Mouse (Mus musculus) MEL (cell line): ENCODE data around the gene Trf. TPM values are rescaled to one million over a fixed set of nuclear protein-coding genes. Genes with fewer than 3 reads are reported as not detected.

Experiments
- DNase-seq: peaks from one replicate; pipeline ENCODE4 v3.0.0; 2011; ENCODE audit warnings: low read depth, low spot score
- H3K27ac ChIP-seq: 2 replicates; pipeline ENCODE4 v1.5.1; 2012; ENCODE audit warnings: low read depth, mild to moderate bottlenecking, control low read depth, low read length, moderate library complexity; ENCODE audit not compliant: control insufficient read depth
- H3K27me3 ChIP-seq, 2 experiments: fragments of 150-350 bp in 1 of 2; sonication (generic) in 1 of 2; 2 replicates each; pipeline ENCODE4 v1.6.1; 2012; ENCODE audit warnings: low read length in 2 of 2, mild to moderate bottlenecking in 2 of 2, improper control_type of control experiment in 1 of 2, moderate library complexity in 1 of 2; ENCODE audit not compliant: insufficient read depth in 2 of 2, control insufficient read depth in 1 of 2
- H3K36me3 ChIP-seq, 2 experiments: 2 replicates each; pipeline ENCODE4 v1.6.1; 2012 to 2014; ENCODE audit warnings: low read length in 2 of 2, improper control_type of control experiment in 1 of 2, inconsistent platforms in 1 of 2, mild to moderate bottlenecking in 1 of 2; ENCODE audit not compliant: insufficient read depth in 2 of 2, control insufficient read depth in 1 of 2
- H3K4me1 ChIP-seq, 2 experiments: fragments of 150-350 bp in 1 of 2; sonication (generic) in 1 of 2; 2 replicates each; pipeline ENCODE4 v1.6.1; 2012; ENCODE audit warnings: low read length in 2 of 2, improper control_type of control experiment in 1 of 2, mild to moderate bottlenecking in 1 of 2; ENCODE audit not compliant: insufficient read depth in 2 of 2, control insufficient read depth in 1 of 2
- H3K4me3 ChIP-seq, 2 experiments: fragments of 150-350 bp in 1 of 2; sonication (generic) in 1 of 2; 2 replicates each; pipeline ENCODE4 v1.5.1; 2012; ENCODE audit warnings: low read depth in 2 of 2, low read length in 2 of 2, mild to moderate bottlenecking in 2 of 2, moderate library complexity in 2 of 2, control low read depth in 1 of 2, improper control_type of control experiment in 1 of 2; ENCODE audit not compliant: control insufficient read depth in 1 of 2, insufficient read depth in 1 of 2
- H3K79me2 ChIP-seq: 2 replicates; pipeline ENCODE4 v1.6.1; 2012; ENCODE audit warnings: mild to moderate bottlenecking, low read length, moderate library complexity; ENCODE audit not compliant: control insufficient read depth, poor library complexity, insufficient read depth
- H3K9ac ChIP-seq: 2 replicates; pipeline ENCODE4 v1.6.1; 2012; ENCODE audit warnings: low read depth, mild to moderate bottlenecking, control low read depth, low read length, moderate library complexity; ENCODE audit not compliant: control insufficient read depth, poor library complexity, severe bottlenecking
- H3K9me3 ChIP-seq: fragments of 150-350 bp; sonication (generic); replicated peaks from 2 replicates; pipeline ENCODE4 v1.6.1; 2012; ENCODE audit warnings: mild to moderate bottlenecking, low read length, improper control_type of control experiment, moderate library complexity; ENCODE audit not compliant: insufficient read depth
- BHLHE40 ChIP-seq: IDR thresholded peaks from 2 replicates; pipeline ENCODE4 v1.6.1; 2012; ENCODE audit warnings: low read depth, mild to moderate bottlenecking, inconsistent platforms, low read length, improper control_type of control experiment, borderline replicate concordance
- CHD1 ChIP-seq: IDR thresholded peaks from 2 replicates; pipeline ENCODE4 v1.6.1; 2012; ENCODE audit warnings: low read depth, mild to moderate bottlenecking, inconsistent platforms, low read length, improper control_type of control experiment
- CHD2 ChIP-seq: IDR thresholded peaks from 2 replicates; pipeline ENCODE4 v1.6.1; 2011; ENCODE audit warnings: low read length, improper control_type of control experiment
- ELF1 ChIP-seq: IDR thresholded peaks from 2 replicates; pipeline ENCODE4 v1.6.1; 2014; ENCODE audit warnings: low read depth, mild to moderate bottlenecking, inconsistent platforms, low read length, improper control_type of control experiment, moderate library complexity
- GATA1 ChIP-seq: IDR thresholded peaks from 2 replicates; pipeline ENCODE4 v1.6.1; 2011; ENCODE audit warnings: low read depth, low read length, improper control_type of control experiment
- HCFC1 ChIP-seq: IDR thresholded peaks from 2 replicates; pipeline ENCODE4 v1.6.1; 2012; ENCODE audit warnings: low read depth, mild to moderate bottlenecking, inconsistent platforms, low read length, improper control_type of control experiment, moderate library complexity
- JUND ChIP-seq: IDR thresholded peaks from 2 replicates; pipeline ENCODE4 v1.6.1; 2011; ENCODE audit warnings: low read depth, mild to moderate bottlenecking, improper control_type of control experiment, low read length
- MAFK ChIP-seq: IDR thresholded peaks from 2 replicates; pipeline ENCODE4 v1.6.1; 2011; ENCODE audit warnings: low read depth, mild to moderate bottlenecking, low read length, improper control_type of control experiment, borderline replicate concordance
- MAX ChIP-seq: IDR thresholded peaks from 2 replicates; pipeline ENCODE4 v1.6.1; 2011; ENCODE audit warnings: low read length, improper control_type of control experiment
- MAZ ChIP-seq: IDR thresholded peaks from 2 replicates; pipeline ENCODE4 v1.6.1; 2012; ENCODE audit warnings: low read depth, mild to moderate bottlenecking, inconsistent platforms, low read length, improper control_type of control experiment
- MXI1 ChIP-seq: IDR thresholded peaks from 2 replicates; pipeline ENCODE4 v1.6.1; 2011; ENCODE audit warnings: mild to moderate bottlenecking, low read depth, low read length, improper control_type of control experiment
- MYB ChIP-seq: IDR thresholded peaks from 2 replicates; pipeline ENCODE4 v1.6.1; 2011; ENCODE audit warnings: mild to moderate bottlenecking, low read depth, low read length, improper control_type of control experiment
- NELFE ChIP-seq: IDR thresholded peaks from 2 replicates; pipeline ENCODE4 v1.6.1; 2011; ENCODE audit warnings: low read depth, low read length, improper control_type of control experiment
- NRF1 ChIP-seq: IDR thresholded peaks from 2 replicates; pipeline ENCODE4 v1.6.1; 2014; ENCODE audit warnings: low read depth, mild to moderate bottlenecking, inconsistent platforms, low read length, improper control_type of control experiment, moderate library complexity; ENCODE audit not compliant: poor library complexity, insufficient read depth, severe bottlenecking
- POLR2A ChIP-seq, 2 experiments: IDR thresholded peaks; 2 replicates each; pipeline ENCODE4 v1.6.1; 2011 to 2012; ENCODE audit warnings: low read length in 2 of 2, mild to moderate bottlenecking in 2 of 2, control low read depth in 1 of 2, improper control_type of control experiment in 1 of 2, low read depth in 1 of 2, moderate library complexity in 1 of 2; ENCODE audit not compliant: control insufficient read depth in 1 of 2, insufficient read depth in 1 of 2, poor library complexity in 1 of 2
- POLR2AphosphoS2 ChIP-seq: IDR thresholded peaks from 2 replicates; pipeline ENCODE4 v1.6.1; 2011; ENCODE audit warnings: low read length, improper control_type of control experiment
- POLR2AphosphoS5 ChIP-seq: IDR thresholded peaks from 2 replicates; pipeline ENCODE4 v1.6.1; 2012; ENCODE audit warnings: low read depth, borderline replicate concordance, mild to moderate bottlenecking, inconsistent platforms, low read length, moderate library complexity, mixed read lengths
- RAD21 ChIP-seq: IDR thresholded peaks from 2 replicates; pipeline ENCODE4 v1.6.1; 2011; ENCODE audit warnings: mild to moderate bottlenecking, low read depth, low read length, improper control_type of control experiment
- RCOR1 ChIP-seq: IDR thresholded peaks from 2 replicates; pipeline ENCODE4 v1.6.1; 2012; ENCODE audit warnings: low read depth, mild to moderate bottlenecking, inconsistent platforms, low read length, improper control_type of control experiment
- SMC3 ChIP-seq: IDR thresholded peaks from 2 replicates; pipeline ENCODE4 v1.6.1; 2011; ENCODE audit warnings: low read depth, low read length, improper control_type of control experiment
- TAL1 ChIP-seq: IDR thresholded peaks from 2 replicates; pipeline ENCODE4 v1.6.1; 2012; ENCODE audit warnings: mild to moderate bottlenecking, inconsistent platforms, low read length, moderate library complexity, mixed read lengths
- TBP ChIP-seq: IDR thresholded peaks from 2 replicates; pipeline ENCODE4 v1.8.0; 2011; ENCODE audit warnings: low read depth, low read length, improper control_type of control experiment
- TCF12 ChIP-seq: IDR thresholded peaks from 2 replicates; pipeline ENCODE4 v1.6.1; 2014; ENCODE audit warnings: low read depth, mild to moderate bottlenecking, inconsistent platforms, low read length, improper control_type of control experiment, moderate library complexity
- UBTF ChIP-seq: IDR thresholded peaks from 2 replicates; pipeline ENCODE4 v1.6.1; 2012; ENCODE audit warnings: low read depth, mild to moderate bottlenecking, inconsistent platforms, low read length, improper control_type of control experiment, moderate library complexity, borderline replicate concordance; ENCODE audit not compliant: insufficient read depth
- USF1 ChIP-seq: IDR thresholded peaks from 2 replicates; pipeline ENCODE4 v1.6.1; 2014; ENCODE audit warnings: low read depth, mild to moderate bottlenecking, inconsistent platforms, low read length, improper control_type of control experiment, moderate library complexity
- USF2 ChIP-seq, 2 experiments: IDR thresholded peaks; 2 replicates each; pipeline ENCODE4 v1.6.1; 2011 to 2012; ENCODE audit warnings: improper control_type of control experiment in 2 of 2, low read length in 2 of 2, borderline replicate concordance in 1 of 2, inconsistent platforms in 1 of 2, low read depth in 1 of 2, mild to moderate bottlenecking in 1 of 2; ENCODE audit not compliant: insufficient read depth in 1 of 2
- ZMIZ1 ChIP-seq: IDR thresholded peaks from 2 replicates; pipeline ENCODE4 v1.6.1; 2012; ENCODE audit warnings: low read depth, mild to moderate bottlenecking, inconsistent platforms, low read length, improper control_type of control experiment, moderate library complexity
- polyA plus RNA-seq, 2 experiments: library from polyadenylated mRNA; stranded (reverse) in 1 of 2; unstranded in 1 of 2; fragments of >175 nt in 1 of 2; fragments of >200 nt in 1 of 2; gene quantifications; 2 replicates each; pipeline versions ENCODE4 v1.2.1 to v1.2.4; 2012; ENCODE audit warnings: low replicate concordance in 2 of 2, low read depth in 1 of 2; ENCODE audit not compliant: insufficient read length in 2 of 2, insufficient read depth in 1 of 2, missing spikeins in 1 of 2
- total RNA-seq: library from RNA; depleted of rRNA; stranded (reverse); fragments of 300-350 nt; gene quantifications from 2 replicates; pipeline ENCODE4 v1.2.3, GENCODE M21; 2012

Trf gene
- total and polyA plus RNA-seq, 3 experiments = not detected

DNA sequence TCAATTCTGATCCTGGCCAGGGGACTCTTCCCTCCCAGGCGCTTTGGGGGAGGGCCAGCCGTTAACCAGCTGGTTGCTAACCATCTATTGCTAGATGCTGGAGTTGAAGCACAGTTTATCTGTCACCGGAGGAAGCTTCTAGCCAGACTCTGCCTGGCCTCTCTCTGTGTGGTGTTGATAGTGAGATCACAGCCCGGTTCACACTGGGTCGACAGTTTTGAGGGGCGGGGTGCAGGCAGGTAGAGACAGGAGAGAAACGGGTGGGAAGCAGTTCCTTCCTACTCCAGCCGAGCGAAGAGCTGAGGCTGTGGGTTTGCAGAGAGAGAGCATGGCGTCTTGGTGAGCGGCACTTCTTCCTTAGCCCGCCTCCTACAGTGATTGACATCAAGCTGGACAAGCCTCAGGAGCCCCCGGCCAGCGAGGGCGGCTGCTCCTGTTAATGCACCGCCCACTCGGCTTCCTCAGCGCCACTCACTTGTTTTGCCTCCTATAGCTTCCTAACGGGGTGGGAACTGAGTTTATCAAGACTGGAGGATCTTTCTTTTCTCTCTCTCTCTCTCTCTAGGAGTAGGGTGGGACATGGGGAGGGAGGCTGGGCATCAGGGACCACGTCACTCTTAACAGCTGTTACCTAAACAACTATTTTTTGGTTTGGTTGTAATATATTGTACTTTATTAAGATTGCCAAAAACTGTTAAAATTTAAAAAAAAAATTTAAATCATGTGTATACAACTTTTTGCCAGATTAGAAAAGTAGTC lies 49.3 kb downstream of the Trf start (continued):
- TF ChIP-seq MXI1 (0 out of 2 replicates have a peak, but pooled peaks have one; percentile 58), NELFE (peak; percentile 47; the same call in 1 of the 2 replicates), JUND (no peak), ELF1 (0 out of 2 replicates have a peak, but pooled peaks have one; percentile 5)

DNA sequence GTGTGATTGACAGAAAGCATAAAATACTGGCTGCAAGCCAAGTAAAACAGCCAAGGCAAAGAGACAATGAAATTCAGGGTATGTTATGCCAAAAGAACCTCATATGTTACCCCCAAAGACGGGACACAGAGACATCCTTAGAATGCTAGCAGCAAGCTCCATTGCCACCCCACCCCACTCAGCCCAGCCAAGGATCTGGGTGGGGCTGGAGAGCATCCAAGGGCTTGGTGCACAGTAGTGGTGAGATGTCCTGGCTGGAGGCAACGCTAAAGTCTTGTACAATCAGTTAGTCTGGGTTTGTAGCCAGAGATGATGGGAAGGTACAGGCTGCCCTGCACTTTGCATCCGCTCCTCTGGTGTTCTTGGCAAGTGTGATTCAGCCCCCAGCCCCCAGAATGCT lies 49.9 kb downstream of the Trf start:
- TF ChIP-seq RAD21 (no peak), USF2 (IDR thresholded peaks at IDR 0.05; ENCODE audit: borderline replicate concordance in 1 of 2, insufficient read depth in 1 of 2, low read depth in 1 of 2, low read length in 2 of 2) (no peak), POLR2A (IDR thresholded peaks at IDR 0.05; ENCODE audit: control insufficient read depth in 1 of 2, insufficient read depth in 1 of 2, low read depth in 1 of 2, low read length in 2 of 2, poor library complexity in 1 of 2) (no peak), HCFC1 (no peak), SMC3 (no peak), MAZ (no peak), MYB (no peak), MAFK (no peak), POLR2AphosphoS5 (no peak), NRF1 (no peak)
- Histone ChIP-seq H3K9ac (peak overlapping the region; percentile 70), H3K27ac (peak overlapping the region; percentile 76), H3K4me1 (peaks cover 0 to 5% of the 10 kb centered on the region in 2 experiments; a peak in 1 of 4 replicates), H3K79me2 (no peaks in the 10 kb centered on the region), H3K4me3 (peak overlapping the region; percentile 65 to 67; a peak in 3 of 4 replicates), H3K9me3 (no peaks in the 10 kb centered on the region), H3K36me3 (peaks cover 0 to 4% of the 10 kb centered on the region in 2 experiments; a peak in 1 of 4 replicates), H3K27me3 (no peaks in the 10 kb centered on the region)
- peak; percentile 70 for DNase-seq

DNA sequence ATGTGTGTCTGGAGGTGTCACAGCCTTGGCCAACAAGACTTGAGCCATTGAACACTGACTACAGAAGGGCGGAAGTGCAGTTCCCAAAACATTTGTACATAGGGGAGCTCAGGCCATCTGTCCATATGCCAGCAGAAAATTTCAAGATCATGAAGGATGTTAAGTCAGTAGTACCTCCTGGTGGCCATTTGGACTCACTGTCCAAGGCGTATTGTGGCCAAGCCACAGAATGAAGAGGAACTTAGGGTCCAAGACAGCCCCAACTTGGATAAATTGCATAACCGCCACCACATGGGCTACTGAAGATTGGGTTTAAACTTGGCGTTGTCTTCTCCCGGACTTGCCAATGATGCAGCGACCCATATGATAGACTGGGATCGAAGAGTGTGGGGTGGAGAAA lies 54.6 kb downstream of the Trf start:
- H3K4me3 ChIP-seq = no peak overlapping the region
- H3K27me3 ChIP-seq = no peaks in the 10 kb centered on the region
- no peak for TF ChIP-seq NELFE
- no peak for TF ChIP-seq RCOR1
- TF ChIP-seq POLR2AphosphoS2 = no peak
- TF ChIP-seq UBTF = no peak
- TF ChIP-seq BHLHE40 = no peak
- TF ChIP-seq GATA1 = no peak
- TF ChIP-seq MYB = no peak
- TF ChIP-seq USF1 = no peak
- TF ChIP-seq CHD1 = no peak
- no peak for TF ChIP-seq TCF12
- TF ChIP-seq TAL1 = no peak
- TF ChIP-seq NRF1 = no peak
- no peak for TF ChIP-seq ZMIZ1
- TF ChIP-seq HCFC1 = no peak
- no peak for TF ChIP-seq MAX
- no peak for TF ChIP-seq TBP
- no peak for TF ChIP-seq CHD2
- TF ChIP-seq MXI1 = no peak
- no peak for TF ChIP-seq POLR2AphosphoS5
- H3K9ac ChIP-seq = no peak overlapping the region
- H3K4me1 ChIP-seq = peaks cover 0 to 5% of the 10 kb centered on the region in 2 experiments; a peak in 1 of 4 replicates
- H3K36me3 ChIP-seq = no peaks in the 10 kb centered on the region; a peak in 1 of 4 replicates
- H3K9me3 ChIP-seq = no peaks in the 10 kb centered on the region
- H3K79me2 ChIP-seq = no peaks in the 10 kb centered on the region
- no peak for DNase-seq
- H3K27ac ChIP-seq = no peak overlapping the region
